Mouse (Mus musculus) embryo, embryonic 9.5 days (tissue): ENCODE results near the gene Gm17334.
A peak's percentile ranks its signal among the peaks of the same experiment; 100 is the strongest.

ENCODE experiments used
- DNase-seq: peaks from one replicate; pipeline ENCODE4 v3.0.0-alpha.2; 2017; ENCODE audit errors: extremely low spot score

Gene Gm17334

GRCm38 (mm10) chr11:53771001-53771744 lies 1.8 kb downstream of the Gm17334 start:
- DNase-seq: no peak

- DNase-seq: peak; percentile 70
Measured at GRCm38 (mm10) chr11:53770125-53770791, 2.7 kb downstream of the Gm17334 start.

- DNase-seq: peak; percentile 84
Measured at GRCm38 (mm10) chr11:53769760-53770124, 3.2 kb downstream of the Gm17334 start, which contains the start of gene Irf1. Irf1 (plus strand) TSS chr11:53770014.

GRCm38 (mm10) chr11:53769185-53769576 lies 3.8 kb downstream of the Gm17334 start:
- DNase-seq: no peak

GRCm38 (mm10) chr11:53768422-53769184 lies 4.4 kb downstream of the Gm17334 start:
- DNase-seq: no peak

GRCm38 (mm10) chr11:53764581-53764980 lies 8.4 kb downstream of the Gm17334 start:
- no peak for DNase-seq

- peak; percentile 69 for DNase-seq
Measured at GRCm38 (mm10) chr11:53763496-53764140, 9.4 kb downstream of the Gm17334 start.

- DNase-seq: peak; percentile 40
Measured at GRCm38 (mm10) chr11:53762827-53763495, 10.0 kb downstream of the Gm17334 start.

- no peak for DNase-seq
Measured at GRCm38 (mm10) chr11:53762426-53762825, 10.6 kb downstream of the Gm17334 start.

GRCm38 (mm10) chr11:53761822-53762221 lies 11.2 kb downstream of the Gm17334 start:
- no peak for DNase-seq

- no peak for DNase-seq
Measured at GRCm38 (mm10) chr11:53761284-53761683, 11.7 kb downstream of the Gm17334 start.

- peak; percentile 25 for DNase-seq
Measured at GRCm38 (mm10) chr11:53759545-53760406, 13.2 kb downstream of the Gm17334 start.

GRCm38 (mm10) chr11:53758791-53759351 lies 14.1 kb downstream of the Gm17334 start:
- DNase-seq: no peak

- peak; percentile 38 for DNase-seq
Measured at GRCm38 (mm10) chr11:53758033-53758432, 15.0 kb downstream of the Gm17334 start.

GRCm38 (mm10) chr11:53757612-53758011 lies 15.4 kb downstream of the Gm17334 start:
- no peak for DNase-seq

GRCm38 (mm10) chr11:53755011-53755595 lies 17.9 kb downstream of the Gm17334 start:
- DNase-seq: no peak

GRCm38 (mm10) chr11:53749716-53750352 lies 23.2 kb downstream of the Gm17334 start:
- DNase-seq: no peak

GRCm38 (mm10) chr11:53749306-53749705 lies 23.7 kb downstream of the Gm17334 start:
- DNase-seq: no peak

GRCm38 (mm10) chr11:53748614-53749013 lies 24.4 kb downstream of the Gm17334 start:
- no peak for DNase-seq
